Mouse (Mus musculus): ENCODE results near the gene Cpn2.

GRCm38 (mm10) chr16:30290436-30290835, 23.1 kb upstream of the Cpn2 start:
- no peak for TF ChIP-seq CTCF (IDR thresholded peaks at IDR 0.05; ENCODE audit: insufficient read depth, low read length)
- TF ChIP-seq POLR2A (IDR thresholded peaks at IDR 0.05; ENCODE audit: borderline replicate concordance, extremely low read depth, low read depth, low read length) = no peak
